Mouse (Mus musculus): ENCODE data around the gene Gm14862.
A peak's percentile ranks its signal among the peaks of the same experiment; 100 is the strongest.

Gene Gm14862

GRCm38 (mm10) chrX:9222412-9223221 is 34.1 kb downstream of the Gm14862 start:
- DNase-seq (ENCODE audit: extremely low spot score, low read depth, low spot score), result no peak

- no peak for DNase-seq (ENCODE audit: extremely low spot score, low read depth, low spot score)
Observed at GRCm38 (mm10) chrX:9221736-9222135, 35.0 kb downstream of the Gm14862 start.

- DNase-seq (ENCODE audit: extremely low spot score, low read depth, low spot score), result peak; percentile 5
Observed at GRCm38 (mm10) chrX:9221206-9221605, 35.5 kb downstream of the Gm14862 start.

GRCm38 (mm10) chrX:9219570-9219969 is 37.1 kb downstream of the Gm14862 start:
- no peak for DNase-seq (ENCODE audit: extremely low spot score, low read depth, low spot score)

GRCm38 (mm10) chrX:9216244-9216643 is 40.5 kb downstream of the Gm14862 start:
- no peak for DNase-seq (ENCODE audit: extremely low spot score, low read depth, low spot score)

- DNase-seq (ENCODE audit: extremely low spot score, low read depth, low spot score), result no peak
Observed at GRCm38 (mm10) chrX:9205121-9205520, 51.6 kb downstream of the Gm14862 start.

GRCm38 (mm10) chrX:9202781-9203405 is 53.8 kb downstream of the Gm14862 start:
- DNase-seq (ENCODE audit: extremely low spot score, low read depth, low spot score), result no peak

- no peak for DNase-seq (ENCODE audit: extremely low spot score, low read depth, low spot score)
Observed at GRCm38 (mm10) chrX:9201954-9202353, 54.7 kb downstream of the Gm14862 start.
